Mouse (Mus musculus) liver, embryonic 11.5 days (tissue): ENCODE results near the gene Agtpbp1. TPM values are rescaled to one million over a fixed set of nuclear protein-coding genes. Genes with fewer than 3 reads are reported as not detected.

Source experiments
- ATAC-seq: fragments of 200-750 bp; cut with Nextera tagmentation; replicated peaks from 2 replicates; pipeline ENCODE4 v1.8.0; 2017; ENCODE audit warnings: moderate number of reproducible peaks, mild to moderate bottlenecking, moderate TSS enrichment, moderate library complexity; ENCODE audit not compliant: low FRiP score
- DNase-seq: peaks from one replicate; pipeline ENCODE4 v3.0.0-alpha.2; 2017; ENCODE audit warnings: low spot score
- H3K27ac ChIP-seq: fragments of 300-500 bp; sonication (generic); 2 replicates; pipeline ENCODE4 v1.5.1; 2014; ENCODE audit warnings: mild to moderate bottlenecking, low read depth, low read length, control low read depth
- H3K27me3 ChIP-seq: fragments of 300-500 bp; sonication (generic); replicated peaks from 2 replicates; pipeline ENCODE4 v1.6.1; 2014; ENCODE audit warnings: low read length, mixed read lengths; ENCODE audit not compliant: control insufficient read depth, insufficient read depth
- H3K36me3 ChIP-seq: fragments of 300-500 bp; sonication (generic); 2 replicates; pipeline ENCODE4 v1.6.1; 2014; ENCODE audit warnings: mild to moderate bottlenecking, low read length, moderate library complexity, mixed read lengths; ENCODE audit not compliant: control insufficient read depth, insufficient read depth
- H3K4me1 ChIP-seq: fragments of 300-500 bp; sonication (generic); replicated peaks from 2 replicates; pipeline ENCODE4 v1.6.1; 2014; ENCODE audit warnings: low read length, mixed read lengths; ENCODE audit not compliant: control insufficient read depth, insufficient read depth
- H3K4me2 ChIP-seq: fragments of 300-500 bp; sonication (generic); 2 replicates; pipeline ENCODE4 v1.6.1; 2014; ENCODE audit warnings: mild to moderate bottlenecking, control low read depth, moderate library complexity
- H3K4me3 ChIP-seq: fragments of 300-500 bp; sonication (generic); 2 replicates; pipeline ENCODE4 v1.5.1; 2014; ENCODE audit warnings: low read depth, low read length, control low read depth
- H3K9ac ChIP-seq: fragments of 300-500 bp; sonication (generic); 2 replicates; pipeline ENCODE4 v1.6.1; 2014; ENCODE audit warnings: low read depth, low read length, control low read depth
- H3K9me3 ChIP-seq: fragments of 300-500 bp; sonication (generic); 2 replicates; pipeline ENCODE4 v1.6.1; 2016; ENCODE audit warnings: low read length, inconsistent platforms, mixed read lengths; ENCODE audit not compliant: control insufficient read depth
- WGBS: fragments of 180-500 bp; shearing (Covaris S2); extraction: QIAGEN DNeasy Blood & Tissue Kit; methylation state at CpG from one replicate; pipeline ENCODE4 v1.1.7; 2014; 5-methylcytosine and 5-hydroxymethylcytosine counted together
- polyA plus RNA-seq: library from polyadenylated mRNA; unstranded; fragments of >200 nt; fragmentation: Nextera tagmentation; extraction: Ambion mirVana; gene quantifications from 2 replicates; pipeline ENCODE4 v1.2.1, GENCODE M21; 2014

Gene Agtpbp1
- polyA plus RNA-seq: 15.6 and 16.9 TPM in 2 replicates

DNA sequence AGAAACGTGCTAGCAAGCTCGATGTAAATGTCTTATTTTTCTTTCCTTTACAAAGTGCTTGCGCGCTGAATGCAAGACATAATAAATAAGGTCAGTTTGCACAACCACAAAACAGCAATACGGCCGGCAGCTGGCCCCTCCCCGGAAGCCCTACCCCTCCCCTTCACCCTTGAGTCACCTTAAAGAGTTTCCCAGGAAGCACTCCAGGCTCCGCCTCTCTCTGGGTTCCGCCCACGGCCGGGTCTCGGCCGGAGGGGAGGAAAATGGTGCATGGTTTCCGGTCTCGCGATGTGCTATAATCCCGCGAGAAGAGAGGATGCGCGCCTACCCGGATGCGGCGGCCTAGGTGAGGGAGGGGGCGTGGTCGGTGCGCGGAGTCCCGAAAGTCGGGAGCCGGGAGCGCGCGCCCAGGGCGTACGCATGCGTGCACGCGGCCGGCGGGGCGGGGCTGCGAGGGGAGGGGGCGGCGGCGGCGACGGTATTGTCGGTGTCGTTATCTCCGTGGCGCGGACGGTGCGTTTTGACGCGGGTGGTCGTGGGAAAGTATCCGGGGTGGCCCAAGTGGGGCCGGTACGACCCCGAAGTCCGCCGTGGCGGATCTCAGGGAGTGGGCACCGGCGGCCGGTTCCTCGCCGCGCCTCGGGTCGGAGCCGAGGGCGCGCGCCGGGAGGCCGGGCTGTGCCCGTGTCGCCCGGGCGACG is at the start of gene Agtpbp1, which contains the start of gene Naa35:
Gene Agtpbp1, minus strand, starts transcription at position 281 of the 701 bp plus-strand sequence.
Gene Naa35, plus strand, starts transcription at position 313 of the 701 bp plus-strand sequence.
- H3K4me2 ChIP-seq: peak within 1 kb of the TSS; percentile 96
- DNase-seq: peak; percentile 99
- peaks cover 15% of the 10 kb centered on the region for H3K4me1 ChIP-seq
- no peaks in the 10 kb centered on the region for H3K36me3 ChIP-seq
- H3K9me3 ChIP-seq: no peaks in the 10 kb centered on the region
- WGBS: under 1% methylated on average over 82 of the region's 83 CpGs
- peak; percentile 97 for ATAC-seq
- no peaks in the 10 kb centered on the region for H3K27me3 ChIP-seq
- H3K4me3 ChIP-seq: peak within 1 kb of the TSS; percentile 93
- H3K9ac ChIP-seq: peak within 1 kb of the TSS; percentile 86
- peak within 1 kb of the TSS; percentile 67 for H3K27ac ChIP-seq

DNA sequence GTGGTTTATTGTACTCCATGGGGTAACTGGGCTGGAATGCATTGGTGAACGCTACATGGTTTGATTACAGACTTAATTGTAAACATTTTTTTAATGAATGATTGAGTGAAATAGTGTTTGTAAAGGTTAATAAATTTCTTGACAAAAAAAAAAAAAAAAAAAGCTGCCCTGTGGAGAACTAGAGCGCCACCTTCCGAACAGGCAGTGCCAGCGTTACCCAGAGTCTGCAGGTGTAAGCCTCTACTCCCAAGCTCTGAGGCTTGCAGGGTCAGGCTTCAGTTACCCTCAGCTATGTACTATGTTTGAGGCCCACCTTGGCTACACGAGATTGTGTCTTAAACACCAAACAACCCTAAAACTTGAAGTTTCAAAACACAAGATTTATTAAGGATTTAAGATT is 49.6 kb upstream of the Agtpbp1 start:
- H3K36me3 ChIP-seq: peaks cover 49% of the 10 kb centered on the region
- H3K4me3 ChIP-seq: no peak overlapping the region
- ATAC-seq: no peak
- H3K9me3 ChIP-seq: no peaks in the 10 kb centered on the region
- H3K27me3 ChIP-seq: no peaks in the 10 kb centered on the region
- H3K4me1 ChIP-seq: peaks cover 2% of the 10 kb centered on the region
- WGBS: 82% methylated on average over 5 of the region's 5 CpGs
- DNase-seq: no peak
- no peak overlapping the region for H3K27ac ChIP-seq
- H3K4me2 ChIP-seq: no peak overlapping the region
- no peak overlapping the region for H3K9ac ChIP-seq

DNA sequence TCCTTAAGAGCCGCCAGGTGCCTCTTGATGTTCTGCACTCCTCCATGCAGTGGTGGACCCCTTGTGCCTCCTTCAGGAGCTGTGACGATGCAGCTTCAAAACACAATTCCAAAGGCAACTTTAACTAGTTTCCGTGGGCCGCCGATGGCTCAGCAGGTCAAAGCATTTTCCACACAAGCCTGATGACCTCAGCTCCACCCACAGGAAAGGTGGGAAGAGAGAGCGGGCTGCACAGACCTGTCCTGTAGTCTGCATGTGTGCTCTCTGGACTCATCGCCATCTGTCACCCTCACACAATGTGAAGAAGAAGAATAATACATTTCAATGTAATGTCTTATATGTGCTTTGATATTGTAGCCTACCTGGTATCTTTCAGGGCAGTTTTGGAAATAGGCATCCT is 41.7 kb upstream of the Agtpbp1 start:
- peaks cover 25% of the 10 kb centered on the region; the same call in 1 of the 2 replicates for H3K36me3 ChIP-seq
- H3K4me1 ChIP-seq: no peaks in the 10 kb centered on the region
- H3K9ac ChIP-seq: no peak overlapping the region
- H3K27ac ChIP-seq: no peak overlapping the region
- no peak overlapping the region for H3K4me2 ChIP-seq
- no peaks in the 10 kb centered on the region for H3K27me3 ChIP-seq
- H3K9me3 ChIP-seq: no peaks in the 10 kb centered on the region
- H3K4me3 ChIP-seq: no peak overlapping the region
- ATAC-seq: no peak
- WGBS: 92% methylated on average over 7 of the region's 7 CpGs
- no peak for DNase-seq

DNA sequence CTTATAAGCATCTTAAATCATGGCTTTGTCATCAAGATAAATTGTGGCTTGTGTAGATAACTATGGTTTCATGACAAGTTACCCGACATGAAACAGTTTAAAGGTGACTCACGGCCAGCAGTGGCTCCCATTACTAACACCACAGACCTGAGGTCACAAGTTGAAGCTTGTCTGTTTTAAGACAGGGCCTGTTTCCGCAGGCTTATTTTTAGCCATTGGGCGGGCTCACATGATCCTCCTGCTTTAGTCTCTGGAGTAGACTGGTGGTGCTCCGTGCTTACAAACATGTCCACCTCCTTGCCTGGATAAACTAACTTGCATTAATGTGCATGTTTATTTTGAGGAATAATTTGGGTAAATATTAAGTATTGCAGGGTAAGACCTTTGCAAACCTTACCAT is 39.9 kb upstream of the Agtpbp1 start:
- no peak overlapping the region for H3K4me3 ChIP-seq
- H3K27me3 ChIP-seq: no peaks in the 10 kb centered on the region
- H3K4me1 ChIP-seq: no peaks in the 10 kb centered on the region
- no peak overlapping the region for H3K27ac ChIP-seq
- no peaks in the 10 kb centered on the region for H3K9me3 ChIP-seq
- no peak for DNase-seq
- no peak overlapping the region for H3K9ac ChIP-seq
- peaks cover 21% of the 10 kb centered on the region; the same call in 1 of the 2 replicates for H3K36me3 ChIP-seq
- WGBS: 75% methylated on average over 5 of the region's 5 CpGs
- H3K4me2 ChIP-seq: no peak overlapping the region
- ATAC-seq: no peak

DNA sequence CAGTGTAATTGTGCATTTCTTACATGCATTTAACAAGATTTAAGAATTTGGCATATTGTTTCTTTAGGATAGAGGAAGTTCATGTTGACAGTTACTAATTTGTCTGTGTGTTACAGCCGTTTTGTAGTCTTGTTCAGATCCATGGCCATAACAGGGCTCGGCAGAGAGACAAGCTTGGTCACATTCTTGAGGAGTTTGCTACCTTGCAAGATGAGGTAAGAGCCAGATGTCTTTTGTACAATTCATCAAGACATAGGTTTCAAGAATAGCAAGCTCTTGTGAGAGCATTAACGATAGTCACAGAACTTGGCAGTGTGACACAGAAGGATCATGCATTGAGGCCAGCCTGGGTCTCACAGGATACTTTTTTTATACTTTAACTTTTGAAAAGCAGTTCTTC is 39.4 kb upstream of the Agtpbp1 start:
- 75% methylated on average over 3 of the region's 3 CpGs for WGBS
- Histone ChIP-seq H3K27me3 (no peaks in the 10 kb centered on the region), H3K27ac (no peak overlapping the region), H3K4me1 (no peaks in the 10 kb centered on the region), H3K4me2 (no peak overlapping the region), H3K9me3 (no peaks in the 10 kb centered on the region), H3K9ac (no peak overlapping the region), H3K36me3 (peaks cover 19% of the 10 kb centered on the region; the same call in 1 of the 2 replicates), H3K4me3 (no peak overlapping the region)
- ATAC-seq: no peak
- no peak for DNase-seq

DNA sequence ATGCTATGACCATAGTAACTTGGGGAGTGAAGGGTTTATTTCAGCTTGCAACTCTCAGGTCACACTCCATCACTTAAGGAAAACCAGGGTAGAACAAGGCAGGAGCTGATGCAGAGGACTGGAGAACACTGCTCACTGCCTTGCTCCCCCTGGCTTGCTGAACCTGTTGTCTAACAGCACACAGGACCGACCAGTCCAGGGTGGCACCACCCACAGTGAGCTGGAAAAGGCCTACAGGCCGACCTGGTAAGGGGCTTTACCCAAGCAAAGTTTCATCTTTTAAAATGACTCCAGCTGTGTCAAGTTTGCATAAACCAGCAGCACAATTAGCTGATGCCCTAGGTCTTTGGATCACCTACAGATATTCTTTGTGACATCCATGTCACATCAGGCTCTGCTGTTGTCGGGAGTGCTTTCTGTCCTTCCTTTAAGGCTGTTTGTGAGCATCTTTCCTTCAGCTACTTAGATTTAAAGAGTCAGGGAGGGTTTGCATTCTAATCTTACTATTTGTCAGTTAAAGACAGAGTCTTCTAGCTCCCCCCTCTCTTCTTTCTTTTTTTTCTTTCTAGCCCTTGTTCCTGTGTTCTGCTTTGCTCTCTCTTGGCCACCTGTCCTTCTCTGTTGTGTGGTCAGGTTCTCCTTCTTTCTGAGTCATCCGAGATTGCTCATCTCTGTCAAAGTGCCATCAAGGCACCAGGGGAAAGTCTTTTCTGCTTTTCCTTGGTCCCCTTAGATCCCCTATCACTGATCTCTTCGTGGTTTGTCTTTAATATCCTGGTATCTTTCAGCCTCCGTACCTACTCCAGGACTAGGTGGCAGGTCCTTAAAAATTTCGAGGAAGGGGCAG is 36.8 kb upstream of the Agtpbp1 start:
- Histone ChIP-seq H3K4me2 (no peak overlapping the region), H3K27me3 (no peaks in the 10 kb centered on the region), H3K9ac (no peak overlapping the region), H3K36me3 (peaks cover 18% of the 10 kb centered on the region), H3K27ac (no peak overlapping the region), H3K4me1 (no peaks in the 10 kb centered on the region), H3K4me3 (no peak overlapping the region), H3K9me3 (no peaks in the 10 kb centered on the region)
- ATAC-seq: no peak
- 85% methylated on average over 7 of the region's 7 CpGs for WGBS
- no peak for DNase-seq

DNA sequence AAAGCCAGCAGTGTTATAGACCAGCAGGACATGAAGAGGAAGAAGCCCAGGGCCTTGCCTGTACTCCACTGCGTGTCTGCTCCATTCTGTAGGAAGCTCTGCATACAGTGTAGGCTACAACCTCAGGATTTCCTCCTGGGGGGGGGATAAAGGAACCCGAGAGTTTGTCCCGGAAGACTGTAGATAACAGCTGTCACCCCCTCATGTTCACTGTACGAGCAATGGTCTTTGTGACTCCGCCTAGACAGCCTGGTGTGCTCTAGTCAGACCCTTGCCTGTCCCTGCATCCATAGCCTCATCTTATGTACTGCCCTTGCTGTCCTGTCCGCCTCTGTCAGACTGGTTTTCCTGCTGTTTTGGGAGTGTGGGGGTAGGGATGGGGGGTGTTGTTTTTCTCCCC is 33.4 kb upstream of the Agtpbp1 start:
- no peak overlapping the region for H3K4me3 ChIP-seq
- no peaks in the 10 kb centered on the region for H3K9me3 ChIP-seq
- H3K27me3 ChIP-seq: no peaks in the 10 kb centered on the region
- no peak for DNase-seq
- H3K4me2 ChIP-seq: no peak overlapping the region
- peaks cover 11% of the 10 kb centered on the region for H3K36me3 ChIP-seq
- 77% methylated on average over 6 of the region's 6 CpGs for WGBS
- H3K4me1 ChIP-seq: no peaks in the 10 kb centered on the region
- ATAC-seq: peak; percentile 51
- H3K27ac ChIP-seq: no peak overlapping the region
- H3K9ac ChIP-seq: no peak overlapping the region

DNA sequence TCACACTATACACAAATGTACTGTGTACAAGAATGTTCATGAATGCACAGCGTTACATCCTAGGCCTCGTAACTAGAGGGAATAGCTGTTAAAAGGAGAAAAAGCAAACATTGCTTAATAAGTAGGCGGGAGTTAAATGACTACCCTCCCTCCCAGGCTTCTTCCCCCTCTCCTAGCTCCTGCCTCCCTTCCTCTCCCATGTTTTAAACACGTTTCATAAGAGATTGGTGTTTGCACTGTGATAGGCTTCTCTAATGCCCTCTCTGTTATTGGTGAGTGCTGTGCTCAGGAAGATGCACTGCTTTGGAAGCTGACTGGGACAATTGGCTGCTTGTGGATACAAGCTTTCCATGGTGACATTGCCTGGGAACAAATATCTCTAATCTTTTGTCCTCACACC is 30.5 kb upstream of the Agtpbp1 start:
- no peak overlapping the region for H3K27ac ChIP-seq
- no peaks in the 10 kb centered on the region for H3K9me3 ChIP-seq
- WGBS: 75% methylated on average over 4 of the region's 4 CpGs
- no peaks in the 10 kb centered on the region for H3K27me3 ChIP-seq
- H3K4me2 ChIP-seq: no peak overlapping the region
- no peak for DNase-seq
- ATAC-seq: no peak
- H3K9ac ChIP-seq: no peak overlapping the region
- no peak overlapping the region for H3K4me3 ChIP-seq
- H3K36me3 ChIP-seq: peaks cover 11% of the 10 kb centered on the region
- no peaks in the 10 kb centered on the region for H3K4me1 ChIP-seq
